Mouse (Mus musculus) G1E (cell line): ENCODE data around the gene Steap3.

Source experiments
- CTCF ChIP-seq: IDR thresholded peaks from 2 replicates; pipeline ENCODE4 v1.5.1; 2012; ENCODE audit warnings: low read depth, low read length, inconsistent platforms, mixed read lengths
- TAL1 ChIP-seq: conservative IDR thresholded peaks from 2 replicates; pipeline ENCODE4 v1.6.1; 2012; ENCODE audit warnings: low read depth, low read length, inconsistent platforms, mixed read lengths

DNA sequence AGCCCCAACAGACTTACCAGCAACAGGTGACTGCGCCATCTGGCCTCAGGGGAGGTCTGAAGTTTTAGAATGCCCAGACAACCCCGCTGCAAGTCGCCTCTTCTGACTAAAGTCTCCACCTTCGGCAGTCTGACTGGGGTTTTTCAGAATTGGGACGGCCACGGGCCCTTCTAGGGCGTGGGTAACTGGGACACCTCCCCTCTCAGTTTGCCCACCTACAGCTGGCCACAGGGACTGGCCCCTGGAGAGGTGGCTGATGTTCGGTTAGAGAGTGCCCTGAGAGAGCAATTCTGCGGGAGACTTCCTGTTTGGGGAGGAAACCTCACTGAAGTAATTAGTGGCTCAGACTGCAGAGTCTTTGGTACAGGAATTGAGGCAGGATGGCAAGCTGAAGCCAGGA is 13.8 kb downstream of the Steap3 start:
- no peak for TF ChIP-seq CTCF
- TF ChIP-seq TAL1, result no peak
